Mouse (Mus musculus): ENCODE measurements around the gene Lrrc4. TPM values are rescaled to one million over a fixed set of nuclear protein-coding genes. Genes with fewer than 3 reads are reported as not detected.

Lrrc4 gene
- polyA plus RNA-seq, 2 experiments from 2014 or later, result 0.37 to 0.42 TPM

- no peak for ATAC-seq
These were observed 69.3 kb downstream of the Lrrc4 start for GRCm38 (mm10) chr6:28762132-28762775.

DNA sequence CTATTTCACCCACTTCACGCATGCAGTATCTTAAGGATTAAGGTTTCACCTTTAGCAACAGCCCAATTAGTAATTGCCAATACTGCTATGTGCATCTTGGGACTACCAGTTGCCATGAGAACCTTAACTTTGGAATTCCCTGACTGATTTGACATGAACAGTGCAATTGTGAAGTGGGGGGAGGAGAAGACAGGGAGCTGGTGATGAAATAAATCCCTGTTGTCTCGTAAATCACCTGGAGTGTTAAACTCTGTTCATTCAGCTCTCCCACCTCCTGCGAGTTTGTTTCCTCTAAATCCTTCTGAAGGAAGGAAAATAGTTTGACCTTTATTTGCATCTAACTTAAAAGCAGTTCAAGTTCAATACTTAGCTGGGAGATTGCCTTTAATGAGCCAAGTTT lies 69.8 kb downstream of the Lrrc4 start:
- ATAC-seq, result no peak

DNA sequence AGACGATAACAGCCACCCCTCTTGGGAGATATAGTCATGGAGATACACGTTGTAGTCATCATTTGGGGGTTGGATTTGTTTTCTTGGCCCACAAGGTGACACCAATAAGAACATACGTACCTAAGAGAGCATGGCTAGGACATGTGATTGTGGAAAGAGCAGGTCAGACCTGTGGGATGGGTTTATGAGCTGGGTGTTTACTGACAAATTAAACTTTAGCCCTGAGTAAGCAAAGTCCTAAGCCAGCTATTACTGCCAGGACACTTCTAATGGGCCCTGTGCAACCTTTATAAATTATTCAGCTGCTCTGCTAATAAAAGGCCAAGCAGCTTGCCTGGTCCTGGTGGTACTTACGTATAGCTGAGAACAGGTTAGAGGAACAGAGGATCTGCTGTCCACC lies 73.3 kb downstream of the Lrrc4 start:
- ATAC-seq, result no peak

DNA sequence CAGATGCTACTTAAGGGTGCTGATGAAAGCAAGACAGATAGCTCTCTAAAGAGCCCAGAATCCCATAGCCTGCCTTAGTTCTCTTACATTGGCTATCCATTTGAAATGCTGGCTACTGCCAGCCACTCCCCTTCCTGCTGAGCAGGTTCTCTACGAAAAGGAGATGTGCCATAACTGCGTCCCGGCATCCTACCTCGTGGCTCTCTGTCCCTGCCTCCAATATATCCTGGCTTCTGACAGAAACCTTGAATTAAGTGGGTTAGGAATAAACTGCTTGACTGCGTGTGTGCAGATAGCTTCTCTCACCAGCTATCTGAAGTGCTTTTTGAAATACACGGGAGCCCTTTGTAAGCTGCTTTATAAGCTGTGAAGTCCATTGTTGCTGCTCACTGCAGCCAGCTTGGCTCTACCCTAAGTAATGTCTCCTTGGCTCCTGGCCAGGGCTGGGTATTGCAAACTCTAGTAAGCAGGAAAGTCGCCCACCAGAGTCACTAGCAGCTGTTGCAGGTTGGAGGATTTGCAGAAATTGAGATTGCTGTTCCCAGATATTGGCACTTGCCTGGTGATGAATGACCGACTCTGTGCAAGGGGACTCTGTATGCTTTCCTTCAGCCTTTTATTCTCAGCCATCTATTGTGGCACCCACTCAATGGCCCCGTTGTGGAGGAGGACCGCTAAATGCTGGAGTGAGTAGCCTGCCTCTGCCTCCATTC lies 75.1 kb downstream of the Lrrc4 start:
- ATAC-seq, result no peak

DNA sequence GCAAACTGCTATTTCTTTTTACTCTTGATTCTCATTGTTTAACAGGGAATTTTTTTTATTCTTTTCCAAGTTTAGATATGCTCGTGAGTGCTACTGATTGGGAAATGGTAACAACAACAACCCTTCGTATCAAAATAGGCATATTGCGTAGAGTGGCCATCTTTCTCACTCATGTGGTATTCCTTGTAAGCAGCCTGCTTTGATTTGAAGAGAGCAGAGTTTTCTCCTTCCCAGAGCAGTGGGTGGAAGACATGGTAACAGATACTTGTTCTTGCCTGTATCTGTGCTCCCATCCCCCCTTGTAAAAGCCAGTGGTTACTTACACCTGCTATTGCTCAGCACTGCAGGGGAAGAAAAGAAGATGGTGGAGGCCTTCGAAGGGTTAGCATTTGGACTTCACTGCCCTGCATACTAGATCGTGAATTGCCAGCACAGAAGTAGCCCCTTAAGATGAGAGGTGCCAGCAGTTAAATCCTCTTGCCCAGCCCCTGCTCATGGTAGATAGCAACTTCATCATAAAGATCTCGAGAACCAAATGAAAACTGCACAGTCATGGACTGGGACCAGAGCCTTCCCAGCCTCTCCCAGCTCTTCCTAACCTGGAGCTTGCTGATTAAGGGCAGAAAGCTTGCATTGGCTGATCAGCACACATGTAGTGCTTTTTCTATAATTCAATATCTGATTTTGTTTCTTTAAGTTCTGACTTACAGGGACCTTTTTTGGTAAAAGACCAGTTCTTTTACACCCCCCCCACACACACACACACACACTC lies 77.2 kb downstream of the Lrrc4 start:
- ATAC-seq, result no peak

GRCm38 (mm10) chr6:28753681-28754080 lies 77.9 kb downstream of the Lrrc4 start:
- ATAC-seq, result no peak

GRCm38 (mm10) chr6:28753217-28753616 lies 78.3 kb downstream of the Lrrc4 start:
- no peak for ATAC-seq

- no peak for ATAC-seq
These were observed 80.4 kb downstream of the Lrrc4 start for GRCm38 (mm10) chr6:28751186-28751585.

- ATAC-seq, result no peak
These were observed 82.3 kb downstream of the Lrrc4 start for GRCm38 (mm10) chr6:28749224-28749623.

GRCm38 (mm10) chr6:28747931-28748670 lies 83.4 kb downstream of the Lrrc4 start:
- ATAC-seq, result no peak

GRCm38 (mm10) chr6:28747025-28747424 lies 84.5 kb downstream of the Lrrc4 start:
- no peak for ATAC-seq

- ATAC-seq, result no peak
These were observed 85.7 kb downstream of the Lrrc4 start for GRCm38 (mm10) chr6:28745864-28746263.

DNA sequence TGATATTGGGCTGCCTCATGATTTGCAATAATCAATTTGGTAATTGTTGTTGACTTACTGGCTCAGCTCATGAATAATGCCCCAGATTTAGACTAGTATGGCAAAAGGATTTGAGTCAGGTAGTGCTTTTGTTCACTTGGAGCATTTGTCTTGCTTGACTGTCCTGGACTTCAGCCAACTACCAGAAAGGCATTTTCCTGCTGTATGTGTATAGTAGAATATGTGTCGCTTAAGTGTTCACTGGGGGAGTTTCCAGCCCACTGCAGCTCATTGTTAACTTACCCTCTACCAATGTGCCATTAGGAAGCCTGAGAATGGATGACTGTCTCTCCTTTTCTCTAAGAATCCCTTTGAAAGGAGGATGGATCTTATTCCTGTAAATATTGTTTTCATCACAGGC lies 88.0 kb downstream of the Lrrc4 start:
- ATAC-seq, result no peak

DNA sequence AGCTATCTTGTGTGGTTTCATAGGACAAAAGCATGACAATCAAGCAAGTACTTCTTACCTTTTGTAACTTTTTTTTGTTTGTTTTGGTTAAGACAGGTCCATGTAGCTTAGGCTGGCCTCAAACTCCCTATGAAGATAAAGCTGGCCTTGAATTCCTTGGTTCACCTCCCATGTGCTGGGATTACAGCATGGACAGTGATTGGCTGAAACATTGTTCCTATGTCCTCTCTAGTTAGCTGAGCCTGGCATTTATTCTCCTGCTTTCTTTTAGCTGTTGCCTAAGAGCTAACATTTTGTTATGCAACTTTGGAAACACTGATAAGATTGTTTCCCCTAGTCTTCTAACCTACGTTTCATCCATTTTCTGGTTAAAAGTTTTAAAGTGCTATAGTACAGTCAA lies 93.9 kb downstream of the Lrrc4 start:
- no peak for ATAC-seq

DNA sequence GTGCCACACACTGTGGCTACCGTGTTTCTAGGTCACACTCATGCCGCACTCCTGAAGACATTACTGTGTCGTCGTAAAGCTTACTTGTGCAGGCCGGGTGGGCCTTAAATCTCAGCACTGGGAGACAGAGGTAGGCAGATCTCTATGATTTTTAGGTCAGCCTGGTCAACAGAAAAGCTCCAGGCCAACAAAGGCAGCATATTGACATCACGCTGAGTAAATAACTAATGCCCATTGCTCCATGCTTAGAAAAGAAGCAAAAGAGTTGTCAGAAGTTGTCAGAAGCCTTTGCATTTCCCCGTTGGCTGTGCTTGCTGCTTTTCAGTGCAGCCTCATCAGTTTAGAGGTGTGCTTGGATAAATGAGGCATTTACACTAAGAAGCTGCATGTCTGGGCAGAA lies 94.9 kb downstream of the Lrrc4 start:
- ATAC-seq, result no peak

- no peak for ATAC-seq
These were observed 96.4 kb downstream of the Lrrc4 start for GRCm38 (mm10) chr6:28735116-28735515.

DNA sequence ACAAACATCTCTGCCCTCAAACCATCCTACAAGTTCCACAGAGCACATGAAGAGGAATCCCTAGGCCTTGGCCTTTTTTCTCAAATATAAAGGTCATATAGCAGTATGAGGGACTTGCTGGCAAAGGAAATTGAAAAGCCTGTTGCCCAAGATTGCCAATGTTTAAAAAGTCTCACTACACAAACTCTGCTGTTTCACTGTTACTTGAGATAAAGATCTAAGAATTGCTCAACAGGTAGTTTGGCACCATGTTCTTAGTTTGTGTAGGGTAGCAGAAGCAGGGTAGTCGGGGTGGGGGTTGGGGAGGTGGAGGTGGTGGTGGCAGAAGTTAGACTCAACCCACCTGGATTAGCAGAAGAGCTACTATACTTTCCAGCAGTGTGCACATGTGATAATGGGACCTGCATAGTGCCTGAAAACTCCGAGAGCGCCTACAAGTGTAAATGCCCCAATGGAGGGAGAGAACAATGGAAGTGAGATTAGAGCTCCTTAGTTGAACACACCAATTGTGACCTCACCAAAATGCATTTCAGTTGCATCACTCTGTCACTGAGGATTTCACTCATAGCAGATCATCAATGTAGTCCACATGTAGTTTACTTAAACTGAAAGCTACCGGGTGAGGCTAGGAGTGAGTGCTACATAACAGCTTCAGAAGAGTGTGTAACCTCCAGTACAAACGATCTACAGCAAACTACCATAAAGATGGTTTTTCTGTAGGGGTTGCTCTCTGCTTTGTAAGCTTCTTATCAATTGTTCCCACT lies 97.5 kb downstream of the Lrrc4 start:
- no peak for ATAC-seq

- ATAC-seq, result no peak
These were observed 100.3 kb downstream of the Lrrc4 start for GRCm38 (mm10) chr6:28731246-28731645.

DNA sequence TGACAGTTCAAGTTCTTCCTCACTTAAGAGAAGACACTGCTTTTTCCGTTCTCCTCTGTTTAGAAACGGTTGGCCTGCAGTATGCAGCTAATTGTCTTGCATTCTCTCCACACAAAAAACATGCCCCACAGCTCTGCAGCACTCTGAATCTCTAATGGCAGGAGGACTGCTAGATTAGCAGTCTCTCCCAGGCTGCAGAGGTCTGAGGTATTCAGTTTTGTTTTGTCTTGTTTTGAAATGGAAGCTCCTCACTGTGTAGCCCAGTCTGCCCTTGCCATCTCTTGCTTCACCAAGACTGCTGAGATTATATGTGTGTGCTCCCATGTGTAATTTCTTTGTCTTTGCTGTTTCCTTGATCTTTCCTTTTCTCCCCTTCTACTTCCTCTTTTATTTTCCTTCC lies 101.9 kb downstream of the Lrrc4 start:
- ATAC-seq, result no peak

DNA sequence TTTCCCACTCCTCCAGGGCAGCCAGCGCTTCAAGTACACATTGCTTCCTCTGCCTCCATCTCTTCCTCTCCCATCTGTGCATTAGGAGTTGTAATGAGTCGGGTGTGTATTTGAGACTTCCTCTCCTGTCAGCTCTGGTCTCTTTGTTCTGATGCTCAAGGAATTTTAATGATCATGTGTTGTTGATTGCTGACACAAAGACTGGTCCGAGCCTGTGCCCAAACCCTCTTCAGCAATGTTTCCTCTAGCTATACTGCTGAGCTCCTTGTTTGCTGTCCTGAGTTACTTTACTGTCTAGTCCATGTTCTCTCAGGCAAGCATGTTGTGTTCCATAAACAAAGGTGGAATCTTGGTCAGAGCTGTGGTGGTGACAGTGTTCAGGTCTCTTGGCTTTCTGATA lies 102.3 kb downstream of the Lrrc4 start:
- no peak for ATAC-seq

- no peak for ATAC-seq
These were observed 106.8 kb downstream of the Lrrc4 start for GRCm38 (mm10) chr6:28724776-28725175.

DNA sequence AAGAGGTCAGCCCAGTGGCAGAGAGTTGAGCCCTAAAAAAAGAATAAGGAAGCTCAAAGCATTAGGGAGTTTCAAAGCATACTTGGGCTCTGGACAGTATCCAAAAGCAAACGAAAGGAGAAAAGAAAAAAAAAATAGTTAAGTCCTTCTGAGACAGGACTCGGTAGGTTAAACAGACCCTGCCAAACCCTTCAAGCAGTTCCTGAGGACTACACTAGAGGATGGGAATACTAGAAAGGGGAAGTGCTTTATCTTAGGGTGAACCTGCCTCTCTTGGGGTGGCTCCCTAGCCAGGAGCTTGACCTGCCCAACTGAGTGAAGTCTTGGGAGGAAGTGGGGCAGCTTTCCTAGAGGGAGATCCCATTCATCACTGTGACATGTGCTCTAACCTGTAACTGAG lies 108.5 kb downstream of the Lrrc4 start:
- no peak for ATAC-seq
